Mouse (Mus musculus) T-helper 17 cell (primary cell): ENCODE data around the gene Fnbp1l.

Experiments used
- in situ Hi-C, 2 experiments: fragments of 300-600 bp; cut with MboI, MseI; formaldehyde crosslinking; loops; 1 replicate in 1 of 2; 2 replicates in 1 of 2; pipeline ENCODE4 v1.15.1; 2025; ENCODE audit warnings: high pct_unique_total_duplicates in 2 of 2

Fnbp1l gene

DNA sequence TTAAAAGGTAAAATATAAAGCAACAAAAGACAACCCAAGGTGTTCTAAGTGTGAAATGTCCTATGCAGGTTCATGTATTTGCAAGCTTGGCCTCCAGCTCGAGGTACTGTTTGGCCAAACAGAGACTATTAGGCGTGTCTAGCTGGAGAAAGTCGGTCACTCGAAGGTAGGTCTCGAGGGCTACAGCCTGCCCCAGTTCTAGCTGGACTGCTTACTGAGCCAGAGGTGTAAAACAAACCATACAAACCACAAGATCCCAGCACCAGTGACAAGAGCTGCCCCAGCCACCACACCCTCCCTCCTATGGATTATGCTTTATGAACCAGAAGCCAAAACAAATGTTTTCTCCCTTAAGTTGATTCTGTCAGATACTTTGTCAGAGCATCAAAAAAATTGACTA lies 7.8 kb downstream of the Fnbp1l start:
- in situ Hi-C loops = no loop called here

- in situ Hi-C loops = loop anchor here in 1 of 2 experiments (10.0 kb wide), 1 partner anchor 821 kb away; no protein-coding TSS in a partner anchor
These were observed 13.3 kb downstream of the Fnbp1l start for GRCm38 (mm10) chr3:122606105-122606801.

- in situ Hi-C loops = loop anchor here in 1 of 2 experiments (10.0 kb wide), 1 partner anchor 818 kb away; no protein-coding TSS in a partner anchor
These were observed 16.3 kb downstream of the Fnbp1l start for GRCm38 (mm10) chr3:122603229-122603628.

DNA sequence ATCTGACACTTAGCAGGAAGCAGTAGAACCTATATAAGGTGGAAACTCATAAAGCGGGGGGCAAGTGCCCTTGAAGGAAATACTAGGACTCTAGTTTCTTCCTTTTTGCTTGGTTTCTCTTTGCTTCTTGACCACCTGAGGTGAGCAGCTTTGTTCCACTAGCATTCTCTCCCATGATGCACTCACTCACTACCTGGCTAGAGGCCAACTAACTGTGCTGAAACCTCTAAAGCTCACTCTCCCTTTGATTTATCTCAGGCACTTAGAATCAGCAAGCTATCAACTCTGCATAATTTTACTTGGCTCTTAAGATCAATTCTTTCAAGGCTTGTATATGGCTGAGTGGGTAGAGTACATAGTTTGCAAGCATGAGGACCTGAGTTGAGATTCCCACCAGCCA lies 17.1 kb downstream of the Fnbp1l start:
- in situ Hi-C loops = loop anchor here in 1 of 2 experiments (10.0 kb wide), 1 partner anchor 818 kb away; no protein-coding TSS in a partner anchor

GRCm38 (mm10) chr3:122599291-122599690 lies 20.2 kb downstream of the Fnbp1l start:
- in situ Hi-C loops = no loop called here

DNA sequence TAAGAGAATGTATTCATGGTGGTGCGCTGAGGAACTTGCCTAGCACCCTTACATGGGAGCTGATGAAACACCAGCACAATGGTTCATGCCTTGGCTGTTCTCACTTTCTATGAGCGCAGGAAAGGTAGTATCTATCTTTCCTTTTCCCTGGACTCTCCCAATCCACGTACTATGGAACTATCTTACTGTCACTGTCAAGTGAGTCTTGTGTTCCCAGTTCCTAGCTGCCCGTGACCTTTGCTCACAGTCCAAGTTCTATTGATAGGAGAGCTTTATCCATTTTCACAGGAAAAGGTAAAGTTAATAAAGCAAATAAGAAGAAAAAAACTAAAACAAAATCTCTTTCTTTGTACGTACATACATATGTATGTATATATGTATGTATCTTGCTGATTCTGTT lies 28.7 kb downstream of the Fnbp1l start:
- in situ Hi-C loops = no loop called here

- in situ Hi-C loops = no loop called here
These were observed 29.2 kb downstream of the Fnbp1l start for GRCm38 (mm10) chr3:122590346-122590745.

- in situ Hi-C loops = no loop called here
These were observed 32.4 kb downstream of the Fnbp1l start for GRCm38 (mm10) chr3:122586918-122587641.

- in situ Hi-C loops = no loop called here
These were observed 42.2 kb downstream of the Fnbp1l start for GRCm38 (mm10) chr3:122577360-122577759.

- in situ Hi-C loops = no loop called here
These were observed 44.6 kb downstream of the Fnbp1l start for GRCm38 (mm10) chr3:122574921-122575320.

- in situ Hi-C loops = no loop called here
These were observed 45.9 kb downstream of the Fnbp1l start for GRCm38 (mm10) chr3:122573426-122574286.

DNA sequence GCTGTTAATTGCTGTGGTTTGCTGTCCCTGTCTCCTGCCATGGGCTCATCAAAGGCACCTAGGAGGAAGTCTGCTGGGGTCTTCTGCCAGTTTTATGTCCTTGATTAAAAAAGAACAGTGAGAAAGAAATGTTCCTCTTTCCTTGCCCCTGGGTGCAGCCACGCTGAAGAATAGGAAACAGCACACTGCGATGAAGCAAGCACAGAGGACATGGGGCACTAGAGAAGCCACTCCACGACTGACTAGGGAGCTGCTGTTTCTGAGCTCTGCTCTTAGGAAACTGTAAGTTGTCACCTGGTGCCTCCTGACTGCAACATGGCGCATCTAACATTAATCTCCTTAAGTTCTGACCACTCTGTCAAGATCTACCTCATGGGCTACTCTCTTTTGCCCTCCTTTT lies 53.0 kb downstream of the Fnbp1l start:
- in situ Hi-C loops = no loop called here

GRCm38 (mm10) chr3:122566112-122566511 lies 53.4 kb downstream of the Fnbp1l start:
- in situ Hi-C loops = no loop called here

GRCm38 (mm10) chr3:122565285-122565684 lies 54.2 kb downstream of the Fnbp1l start:
- in situ Hi-C loops = no loop called here

DNA sequence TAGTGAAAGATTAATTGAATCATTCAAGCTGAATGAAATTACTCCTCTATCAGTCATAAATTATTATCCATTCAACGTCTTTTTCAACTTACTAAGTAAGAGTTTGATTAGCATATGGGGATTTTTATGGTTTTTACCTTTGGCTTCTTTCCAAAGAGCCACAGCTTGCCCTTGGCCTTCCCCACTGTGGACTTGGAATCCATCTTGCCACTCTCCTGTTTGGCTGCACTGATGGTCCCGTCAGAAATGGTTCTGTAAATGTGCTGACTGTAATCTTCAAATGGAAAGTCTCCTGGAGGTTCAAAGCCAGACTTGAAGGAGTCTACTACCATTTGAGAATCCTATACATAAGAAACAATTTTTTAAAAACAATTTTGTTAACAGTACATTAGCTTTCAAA lies 61.7 kb downstream of the Fnbp1l start:
- in situ Hi-C loops = no loop called here

DNA sequence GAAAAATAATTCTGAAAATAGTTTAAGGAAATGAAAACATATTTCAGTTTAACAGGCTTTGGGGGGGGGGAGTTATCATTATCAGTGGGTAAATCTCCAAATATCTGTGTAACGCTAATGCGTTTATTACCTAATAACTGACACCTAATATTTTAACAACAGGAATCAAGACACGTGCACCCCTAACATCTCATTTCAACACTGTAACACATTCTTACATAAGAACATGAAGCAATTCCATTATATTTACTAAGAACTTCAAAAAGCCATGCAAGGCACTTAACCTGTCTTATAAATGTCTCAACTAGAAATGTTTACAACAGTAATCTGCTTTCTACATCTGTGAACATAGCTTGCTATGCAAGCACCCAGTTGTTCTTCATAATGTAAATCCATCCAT lies 68.3 kb downstream of the Fnbp1l start:
- in situ Hi-C loops = no loop called here

DNA sequence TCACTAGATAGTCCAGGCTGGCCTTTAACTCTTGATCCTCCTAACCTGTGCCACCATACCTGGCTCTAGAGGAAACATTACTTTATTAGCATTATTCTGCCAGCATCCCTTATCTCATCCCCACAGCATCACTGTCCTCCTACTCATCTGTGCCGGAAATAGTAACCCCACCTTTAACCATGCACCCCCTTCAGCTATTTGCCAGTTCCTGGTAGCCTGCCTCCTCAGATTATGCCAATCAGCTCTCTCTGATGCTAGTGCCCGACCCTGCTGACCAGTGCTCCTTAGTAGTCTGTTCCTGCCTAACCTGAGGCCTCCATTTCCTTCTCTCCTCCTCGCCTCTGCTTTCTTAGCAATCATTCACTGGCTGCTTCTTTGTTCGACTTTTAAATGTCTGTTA lies 72.0 kb downstream of the Fnbp1l start:
- in situ Hi-C loops = no loop called here

DNA sequence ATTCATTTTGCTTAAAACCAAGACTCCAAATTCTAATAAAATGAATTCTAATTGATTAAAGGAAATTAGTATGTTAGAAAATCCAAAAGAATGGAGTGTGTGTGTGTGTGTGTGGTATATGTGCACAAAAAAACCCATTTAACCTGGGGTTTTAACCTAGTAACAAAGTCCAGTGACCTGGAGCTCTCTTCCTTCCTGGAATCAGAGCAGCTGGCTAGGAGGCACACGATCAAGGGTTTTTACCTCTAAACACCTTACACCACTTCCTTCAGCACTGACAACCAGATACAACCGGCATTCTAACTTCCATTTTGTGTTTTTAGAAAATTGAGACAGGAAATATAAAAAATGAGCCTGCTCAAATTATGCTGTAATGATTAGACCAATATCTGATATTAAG lies 74.2 kb downstream of the Fnbp1l start:
- in situ Hi-C loops = no loop called here

GRCm38 (mm10) chr3:122540918-122541317 lies 78.6 kb downstream of the Fnbp1l start:
- in situ Hi-C loops = no loop called here

DNA sequence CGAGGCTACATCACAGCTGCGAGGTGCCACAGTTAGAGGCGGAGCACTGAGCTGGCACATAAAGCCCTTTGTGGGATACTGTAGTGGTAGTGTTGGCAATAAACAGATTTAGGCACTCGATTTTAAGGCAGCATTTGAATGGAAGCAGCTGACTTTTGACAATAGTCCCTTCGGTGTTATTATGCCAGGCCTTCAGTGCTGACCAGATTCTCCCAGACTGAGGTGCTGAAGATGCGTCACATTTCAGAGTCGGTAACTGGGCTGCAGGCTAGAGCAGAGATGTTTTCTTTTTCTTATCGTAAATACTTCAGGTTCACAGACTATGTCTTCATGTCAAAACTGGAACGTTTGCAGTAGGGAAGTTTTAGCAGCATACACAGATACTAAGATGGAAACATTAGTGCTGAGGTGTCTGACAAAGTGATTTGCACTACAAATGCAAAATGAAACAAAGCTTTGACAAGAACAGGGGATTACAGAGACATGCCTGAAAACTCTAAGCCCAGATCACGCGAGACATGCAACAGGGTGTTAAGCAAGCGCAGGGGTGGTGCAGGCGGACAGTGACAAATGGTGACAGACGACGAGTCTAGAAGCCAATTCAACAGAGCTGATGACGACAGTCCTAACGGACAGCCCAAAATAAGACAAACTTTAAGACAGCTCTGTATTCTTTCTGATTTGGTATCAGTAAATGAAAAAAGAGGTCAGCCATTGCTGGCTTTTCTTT lies 79.4 kb downstream of the Fnbp1l start:
- in situ Hi-C loops = no loop called here

GRCm38 (mm10) chr3:122538851-122539250 lies 80.7 kb downstream of the Fnbp1l start:
- in situ Hi-C loops = no loop called here
